Mouse (Mus musculus): ENCODE data around the gene Epb41l1. TPM values are rescaled to one million over a fixed set of nuclear protein-coding genes. Genes with fewer than 3 reads are reported as not detected.

Epb41l1 gene
- polyA plus RNA-seq, 1 experiment from 2014 or later = 20.9 TPM

GRCm38 (mm10) chr2:156473696-156474095 is 53.0 kb downstream of the Epb41l1 start:
- Histone ChIP-seq H3K9ac (replicated peaks; ENCODE audit: low read length) (no peak overlapping the region), H3K9me3 (ENCODE audit: control insufficient read depth, low read length) (no peaks in the 10 kb centered on the region), H3K4me2 (ENCODE audit: low read length) (no peak overlapping the region), H3K27me3 (ENCODE audit: control insufficient read depth, insufficient read depth, low read length) (no peaks in the 10 kb centered on the region), H3K36me3 (ENCODE audit: control insufficient read depth, insufficient read depth, low read length) (0 out of 2 replicates have a peak, but pooled peaks cover 2% of the 10 kb centered on the region), H3K4me1 (ENCODE audit: control insufficient read depth, insufficient read depth, low read length) (peaks cover 26% of the 10 kb centered on the region), H3K4me3 (replicated peaks; ENCODE audit: low read depth, low read length) (no peak overlapping the region), H3K27ac (replicated peaks; ENCODE audit: low read depth, low read length) (no peak overlapping the region)
- DNase-seq (no peak), ATAC-seq (ENCODE audit: low FRiP score, low TSS enrichment) (no peak)
- 74% methylated on average over 8 of the region's 8 CpGs for WGBS

- ATAC-seq (ENCODE audit: low FRiP score, low TSS enrichment) (no peak), DNase-seq (no peak)
- no peak overlapping the region for H3K4me3 ChIP-seq (replicated peaks; ENCODE audit: low read depth, low read length)
- H3K9me3 ChIP-seq (ENCODE audit: control insufficient read depth, low read length) = no peaks in the 10 kb centered on the region
- H3K27ac ChIP-seq (replicated peaks; ENCODE audit: low read depth, low read length) = no peak overlapping the region
- H3K36me3 ChIP-seq (ENCODE audit: control insufficient read depth, insufficient read depth, low read length) = 0 out of 2 replicates have a peak, but pooled peaks cover 2% of the 10 kb centered on the region
- no peaks in the 10 kb centered on the region for H3K27me3 ChIP-seq (ENCODE audit: control insufficient read depth, insufficient read depth, low read length)
- H3K4me1 ChIP-seq (ENCODE audit: control insufficient read depth, insufficient read depth, low read length) = peaks cover 26% of the 10 kb centered on the region
- no peak overlapping the region for H3K9ac ChIP-seq (replicated peaks; ENCODE audit: low read length)
- WGBS = 40% methylated on average over 3 of the region's 3 CpGs
- no peak overlapping the region for H3K4me2 ChIP-seq (ENCODE audit: low read length)
These were observed 53.4 kb downstream of the Epb41l1 start for GRCm38 (mm10) chr2:156474111-156474510.

- peaks cover 26% of the 10 kb centered on the region for H3K4me1 ChIP-seq (ENCODE audit: control insufficient read depth, insufficient read depth, low read length)
- H3K36me3 ChIP-seq (ENCODE audit: control insufficient read depth, insufficient read depth, low read length) = 0 out of 2 replicates have a peak, but pooled peaks cover under 1% of the 10 kb centered on the region
- DNase-seq = peak; percentile 30
- peak; percentile 25; the same call in 1 of the 2 replicates for ATAC-seq (ENCODE audit: low FRiP score, low TSS enrichment)
- H3K27ac ChIP-seq (replicated peaks; ENCODE audit: low read depth, low read length) = peak overlapping the region; percentile 72; the same call in 1 of the 2 replicates
- H3K9me3 ChIP-seq (ENCODE audit: control insufficient read depth, low read length) = no peaks in the 10 kb centered on the region
- WGBS = 32% methylated on average over 12 of the region's 12 CpGs
- peak overlapping the region; percentile 86 for H3K9ac ChIP-seq (replicated peaks; ENCODE audit: low read length)
- no peaks in the 10 kb centered on the region for H3K27me3 ChIP-seq (ENCODE audit: control insufficient read depth, insufficient read depth, low read length)
- H3K4me2 ChIP-seq (ENCODE audit: low read length) = peak overlapping the region; percentile 97
- H3K4me3 ChIP-seq (replicated peaks; ENCODE audit: low read depth, low read length) = peak overlapping the region; percentile 62
These were observed 54.2 kb downstream of the Epb41l1 start for GRCm38 (mm10) chr2:156474891-156475284.

GRCm38 (mm10) chr2:156475285-156476110 is 54.8 kb downstream of the Epb41l1 start:
- WGBS = under 1% methylated on average over 68 of the region's 80 CpGs
- peak overlapping the region; percentile 86 for H3K9ac ChIP-seq (replicated peaks; ENCODE audit: low read length)
- H3K4me2 ChIP-seq (ENCODE audit: low read length) = peak overlapping the region; percentile 97
- no peaks in the 10 kb centered on the region for H3K9me3 ChIP-seq (ENCODE audit: control insufficient read depth, low read length)
- H3K4me1 ChIP-seq (ENCODE audit: control insufficient read depth, insufficient read depth, low read length) = peaks cover 26% of the 10 kb centered on the region
- peak overlapping the region; percentile 62 for H3K4me3 ChIP-seq (replicated peaks; ENCODE audit: low read depth, low read length)
- ATAC-seq (ENCODE audit: low FRiP score, low TSS enrichment) (peak; percentile 70), DNase-seq (peak; percentile 82)
- H3K36me3 ChIP-seq (ENCODE audit: control insufficient read depth, insufficient read depth, low read length) = no peaks in the 10 kb centered on the region
- H3K27ac ChIP-seq (replicated peaks; ENCODE audit: low read depth, low read length) = peak overlapping the region; percentile 72
- H3K27me3 ChIP-seq (ENCODE audit: control insufficient read depth, insufficient read depth, low read length) = no peaks in the 10 kb centered on the region

- WGBS = 22% methylated on average over 8 of the region's 8 CpGs
- no peak for DNase-seq
- Histone ChIP-seq H3K36me3 (ENCODE audit: control insufficient read depth, insufficient read depth, low read length) (no peaks in the 10 kb centered on the region), H3K27ac (replicated peaks; ENCODE audit: low read depth, low read length) (peak overlapping the region; percentile 72; the same call in 1 of the 2 replicates), H3K27me3 (ENCODE audit: control insufficient read depth, insufficient read depth, low read length) (no peaks in the 10 kb centered on the region), H3K4me3 (replicated peaks; ENCODE audit: low read depth, low read length) (peak overlapping the region; percentile 62), H3K4me1 (ENCODE audit: control insufficient read depth, insufficient read depth, low read length) (peaks cover 26% of the 10 kb centered on the region), H3K9ac (replicated peaks; ENCODE audit: low read length) (peak overlapping the region; percentile 86), H3K9me3 (ENCODE audit: control insufficient read depth, low read length) (no peaks in the 10 kb centered on the region), H3K4me2 (ENCODE audit: low read length) (peak overlapping the region; percentile 97)
- ATAC-seq (ENCODE audit: low FRiP score, low TSS enrichment) = no peak
These were observed 55.5 kb downstream of the Epb41l1 start for GRCm38 (mm10) chr2:156476111-156476747.

GRCm38 (mm10) chr2:156476748-156477151 is 56.0 kb downstream of the Epb41l1 start:
- Histone ChIP-seq H3K9ac (replicated peaks; ENCODE audit: low read length) (no peak overlapping the region), H3K4me2 (ENCODE audit: low read length) (peak overlapping the region; percentile 97; the same call in 1 of the 2 replicates), H3K4me3 (replicated peaks; ENCODE audit: low read depth, low read length) (no peak overlapping the region; the same call in 1 of the 2 replicates), H3K27me3 (ENCODE audit: control insufficient read depth, insufficient read depth, low read length) (no peaks in the 10 kb centered on the region), H3K27ac (replicated peaks; ENCODE audit: low read depth, low read length) (no peak overlapping the region), H3K4me1 (ENCODE audit: control insufficient read depth, insufficient read depth, low read length) (peaks cover 26% of the 10 kb centered on the region), H3K36me3 (ENCODE audit: control insufficient read depth, insufficient read depth, low read length) (no peaks in the 10 kb centered on the region), H3K9me3 (ENCODE audit: control insufficient read depth, low read length) (no peaks in the 10 kb centered on the region)
- ATAC-seq (ENCODE audit: low FRiP score, low TSS enrichment) (no peak), DNase-seq (no peak)
- 38% methylated on average over 5 of the region's 5 CpGs for WGBS

- Histone ChIP-seq H3K4me2 (ENCODE audit: low read length) (no peak overlapping the region), H3K9ac (replicated peaks; ENCODE audit: low read length) (no peak overlapping the region), H3K9me3 (ENCODE audit: control insufficient read depth, low read length) (no peaks in the 10 kb centered on the region), H3K36me3 (ENCODE audit: control insufficient read depth, insufficient read depth, low read length) (no peaks in the 10 kb centered on the region), H3K4me1 (ENCODE audit: control insufficient read depth, insufficient read depth, low read length) (peaks cover 26% of the 10 kb centered on the region), H3K4me3 (replicated peaks; ENCODE audit: low read depth, low read length) (no peak overlapping the region), H3K27ac (replicated peaks; ENCODE audit: low read depth, low read length) (no peak overlapping the region), H3K27me3 (ENCODE audit: control insufficient read depth, insufficient read depth, low read length) (no peaks in the 10 kb centered on the region)
- DNase-seq = no peak
- WGBS = 80% methylated on average over 13 of the region's 13 CpGs
- no peak for ATAC-seq (ENCODE audit: low FRiP score, low TSS enrichment)
These were observed 57.5 kb downstream of the Epb41l1 start for GRCm38 (mm10) chr2:156478046-156478690.

GRCm38 (mm10) chr2:156479833-156480232 is 59.1 kb downstream of the Epb41l1 start:
- no peak overlapping the region for H3K27ac ChIP-seq (replicated peaks; ENCODE audit: low read depth, low read length)
- H3K9ac ChIP-seq (replicated peaks; ENCODE audit: low read length) = no peak overlapping the region
- DNase-seq = no peak
- no peaks in the 10 kb centered on the region for H3K27me3 ChIP-seq (ENCODE audit: control insufficient read depth, insufficient read depth, low read length)
- H3K4me2 ChIP-seq (ENCODE audit: low read length) = no peak overlapping the region
- H3K4me3 ChIP-seq (replicated peaks; ENCODE audit: low read depth, low read length) = no peak overlapping the region
- no peak for ATAC-seq (ENCODE audit: low FRiP score, low TSS enrichment)
- 0 out of 2 replicates have a peak, but pooled peaks cover 4% of the 10 kb centered on the region for H3K9me3 ChIP-seq (ENCODE audit: control insufficient read depth, low read length)
- H3K36me3 ChIP-seq (ENCODE audit: control insufficient read depth, insufficient read depth, low read length) = no peaks in the 10 kb centered on the region
- 57% methylated on average over 7 of the region's 7 CpGs for WGBS
- H3K4me1 ChIP-seq (ENCODE audit: control insufficient read depth, insufficient read depth, low read length) = peaks cover 18% of the 10 kb centered on the region
